Mouse (Mus musculus) spleen, postnatal 4 days (tissue): ENCODE measurements around the gene Sidt2.
A peak's percentile ranks its signal among the peaks of the same experiment; 100 is the strongest.

ENCODE experiments used
- DNase-seq, 2 experiments: peaks; one replicate each; pipeline ENCODE4 v3.0.0; 2022; ENCODE audit warnings: low spot score in 2 of 2

Sidt2 gene

DNA sequence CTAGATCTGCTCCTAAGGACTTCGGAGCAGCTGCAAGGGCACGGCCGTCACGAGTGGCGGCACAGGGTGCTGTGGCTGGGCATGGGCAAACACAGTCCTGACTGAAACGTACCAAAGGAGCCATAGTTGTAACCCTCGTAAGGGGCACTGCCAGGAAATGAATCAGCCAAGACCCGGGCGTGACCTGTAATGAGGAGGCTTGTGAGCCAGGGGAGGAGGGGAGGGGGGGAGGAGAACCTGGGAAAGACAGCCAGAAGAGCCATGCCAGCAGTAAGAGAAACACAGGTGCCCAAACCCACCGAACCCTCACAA lies 8.2 kb downstream of the Sidt2 start:
- peak in 1 of 2 experiments; percentile 58 for DNase-seq

DNA sequence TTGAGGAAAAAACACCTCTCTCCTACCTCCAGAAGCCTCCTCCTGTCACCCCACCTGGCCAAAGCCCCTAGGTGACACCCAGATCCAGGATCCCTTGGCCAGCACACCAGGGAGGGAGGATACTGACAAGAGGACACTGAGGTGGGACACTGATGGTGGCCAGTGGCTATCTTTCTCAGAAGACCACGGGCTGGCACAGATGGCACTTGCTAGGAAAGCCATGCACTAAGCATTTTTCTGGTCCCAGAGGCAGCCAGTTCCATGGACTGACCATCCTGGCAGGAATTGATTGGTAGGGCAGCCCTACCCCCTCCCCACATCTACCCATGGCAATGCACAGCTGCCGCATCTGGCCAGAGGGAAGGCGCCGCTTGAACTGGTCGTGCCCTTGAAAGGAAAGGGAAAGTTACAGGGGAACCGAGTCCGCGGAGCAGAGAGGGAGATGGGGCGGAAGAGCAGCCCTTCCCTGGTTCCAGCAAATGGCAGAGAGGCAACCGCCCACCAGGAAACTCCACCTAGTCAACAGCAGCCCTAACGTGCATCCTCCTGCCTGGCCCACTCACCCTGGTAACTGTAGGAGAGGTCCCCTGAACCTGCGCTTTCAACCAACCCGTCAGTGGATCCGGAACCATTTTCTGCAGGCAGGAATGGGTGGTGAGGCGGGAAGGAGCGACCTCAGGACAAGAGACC lies 8.7 kb downstream of the Sidt2 start:
- peak in 1 of 2 experiments; percentile 61 for DNase-seq

GRCm38 (mm10) chr9:45945721-45946120 lies 9.3 kb downstream of the Sidt2 start:
- peak in 1 of 2 experiments; percentile 60 for DNase-seq

- peak; percentile 50 to 72 for DNase-seq
Measured at GRCm38 (mm10) chr9:45944506-45945400, 10.3 kb downstream of the Sidt2 start.

DNA sequence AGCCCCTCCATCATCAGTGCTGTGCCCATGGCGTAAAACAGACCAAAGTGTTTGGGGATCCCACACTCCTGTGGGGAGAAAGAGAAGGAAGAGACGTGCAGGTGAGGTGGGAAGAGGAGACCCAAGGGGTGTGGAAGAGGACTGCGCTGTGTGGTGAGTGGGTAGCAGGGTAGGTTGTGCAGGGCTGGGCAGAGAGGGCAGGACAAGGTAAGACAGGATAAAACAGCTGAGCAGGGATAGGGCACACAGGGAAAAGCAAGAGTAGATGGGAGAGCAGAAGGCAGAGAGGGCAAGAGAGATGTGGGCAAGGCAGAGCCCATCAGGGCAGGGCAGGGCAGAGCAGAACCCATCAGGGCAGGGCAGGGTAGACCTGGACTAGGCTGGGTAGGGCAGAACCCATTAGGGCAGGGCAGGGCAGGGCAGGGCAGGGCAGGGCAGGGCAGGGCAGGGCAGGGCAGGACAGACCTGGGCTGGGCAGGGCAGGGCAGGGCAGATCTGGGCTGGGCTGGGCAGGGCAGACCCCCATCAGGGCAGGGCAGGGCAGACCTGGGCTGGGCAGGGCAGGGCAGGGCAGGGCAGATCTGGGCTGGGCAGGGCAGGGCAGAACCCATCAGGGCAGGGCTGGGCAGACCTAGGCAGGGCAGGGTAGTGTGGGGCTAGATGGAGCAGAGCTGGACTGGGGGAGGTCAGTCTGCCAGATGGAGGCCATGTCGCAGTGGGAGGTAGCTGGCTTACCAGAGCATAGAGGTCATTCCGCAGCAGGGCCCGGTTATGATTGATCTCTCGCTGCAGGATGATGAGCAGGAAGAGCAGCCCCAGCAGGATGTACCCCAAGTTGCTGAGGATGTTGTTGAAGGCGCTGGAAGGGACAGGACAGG lies 11.2 kb downstream of the Sidt2 start:
- DNase-seq: peak in 1 of 2 experiments; percentile 63

GRCm38 (mm10) chr9:45942916-45943315 lies 12.1 kb downstream of the Sidt2 start:
- peak in 1 of 2 experiments; percentile 55 for DNase-seq

GRCm38 (mm10) chr9:45942464-45942863 lies 12.6 kb downstream of the Sidt2 start:
- no peak for DNase-seq

- peak in 1 of 2 experiments; percentile 48 for DNase-seq
Measured at GRCm38 (mm10) chr9:45941329-45941888, 13.6 kb downstream of the Sidt2 start.

DNA sequence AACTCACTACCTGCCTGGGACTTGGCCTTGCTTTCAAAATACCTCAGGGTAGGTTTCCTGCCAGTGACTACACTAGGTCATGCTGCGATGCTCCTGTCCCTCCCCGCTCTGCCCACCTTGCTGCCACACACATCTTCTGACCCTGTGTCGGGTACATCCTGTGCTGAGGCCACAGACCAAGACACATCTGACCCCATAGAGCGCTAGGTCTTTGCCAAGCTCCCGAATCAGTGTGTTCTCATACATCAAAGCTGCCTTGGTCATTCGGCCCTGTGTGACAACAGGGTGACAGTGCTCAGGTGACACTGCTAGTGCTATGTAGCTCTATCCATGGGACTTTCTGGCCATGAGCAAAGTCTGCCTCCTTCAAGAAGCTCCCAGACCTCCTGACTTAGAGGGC lies 15.3 kb downstream of the Sidt2 start:
- no peak for DNase-seq

- peak in 1 of 2 experiments; percentile 61 for DNase-seq
Measured at GRCm38 (mm10) chr9:45938952-45939637, 16.0 kb downstream of the Sidt2 start.

GRCm38 (mm10) chr9:45938088-45938487 lies 17.0 kb downstream of the Sidt2 start:
- DNase-seq: no peak

- peak in 1 of 2 experiments; percentile 50 for DNase-seq
Measured at GRCm38 (mm10) chr9:45936883-45937282, 18.2 kb downstream of the Sidt2 start.

- DNase-seq: no peak
Measured at GRCm38 (mm10) chr9:45935628-45936210, 19.3 kb downstream of the Sidt2 start, which contains the start of gene Tagln. Gene Tagln (minus strand): TSS chr9:45936058.

GRCm38 (mm10) chr9:45932571-45933415 lies 22.3 kb downstream of the Sidt2 start:
- DNase-seq: no peak

GRCm38 (mm10) chr9:45931958-45932357 lies 23.1 kb downstream of the Sidt2 start:
- DNase-seq: no peak

GRCm38 (mm10) chr9:45929285-45929684 lies 25.8 kb downstream of the Sidt2 start:
- DNase-seq: no peak

DNA sequence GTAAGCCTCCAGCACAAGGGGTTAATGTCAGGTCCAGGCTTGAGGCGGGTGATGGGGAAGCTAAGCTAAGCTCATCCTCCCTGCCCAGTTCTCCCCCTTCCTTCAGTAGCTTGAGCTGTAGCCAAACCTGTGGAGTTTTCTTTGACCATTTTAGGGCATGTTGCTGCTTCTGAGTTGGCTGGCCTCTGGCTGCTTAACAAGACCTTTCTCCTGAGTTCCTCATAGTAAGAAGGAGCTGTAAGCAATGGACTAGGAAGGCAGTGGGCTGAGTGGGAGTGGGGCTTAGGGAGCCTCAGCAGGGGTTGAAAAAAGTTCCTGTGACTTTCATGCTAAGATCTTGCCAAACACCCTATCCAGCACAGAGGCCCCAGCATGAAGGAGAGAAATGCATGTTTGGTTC lies 35.2 kb downstream of the Sidt2 start:
- DNase-seq: no peak

DNA sequence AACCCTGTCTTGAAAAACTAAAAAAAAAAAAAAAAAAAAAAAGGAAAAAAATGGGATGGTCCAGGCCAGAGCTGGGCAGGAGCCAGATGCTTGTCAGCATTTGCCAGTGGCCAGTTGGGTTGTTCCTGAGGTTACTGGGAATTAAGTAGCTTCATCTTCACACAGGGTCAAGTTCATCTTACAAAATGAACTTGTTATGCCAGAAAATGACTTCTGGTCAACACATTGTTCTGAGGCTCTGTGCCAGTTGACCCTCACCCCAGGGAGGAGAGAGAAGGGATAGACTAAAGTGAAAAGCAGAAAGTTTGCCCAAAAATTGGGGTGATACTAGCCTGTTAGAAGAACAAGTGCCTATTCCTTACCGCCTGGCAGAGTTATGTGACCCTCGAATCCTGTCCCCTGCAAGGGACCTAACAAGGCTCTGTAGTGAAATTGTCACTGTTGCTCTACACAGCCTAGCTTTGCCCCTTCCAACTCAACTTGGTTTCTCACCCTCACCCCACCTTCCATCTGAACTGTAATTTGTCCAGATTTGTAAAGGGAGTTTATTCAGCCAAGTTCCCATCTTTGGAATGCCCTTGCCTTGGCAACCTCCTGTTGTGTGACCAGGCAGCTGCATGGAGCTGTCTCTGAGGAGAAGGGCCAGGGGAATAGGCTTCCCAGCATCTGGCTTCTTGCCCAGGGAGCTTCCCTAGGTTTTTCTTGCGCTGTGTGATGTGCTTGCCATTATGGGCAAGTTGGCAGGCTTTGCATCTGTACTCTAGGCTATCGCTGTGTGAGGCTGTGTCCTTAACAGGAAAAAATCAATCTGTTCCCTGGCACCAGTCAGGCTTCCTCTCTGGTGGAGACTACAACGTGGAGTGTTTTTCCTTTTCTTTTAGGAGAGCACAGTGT lies 37.8 kb downstream of the Sidt2 start:
- no peak for DNase-seq

DNA sequence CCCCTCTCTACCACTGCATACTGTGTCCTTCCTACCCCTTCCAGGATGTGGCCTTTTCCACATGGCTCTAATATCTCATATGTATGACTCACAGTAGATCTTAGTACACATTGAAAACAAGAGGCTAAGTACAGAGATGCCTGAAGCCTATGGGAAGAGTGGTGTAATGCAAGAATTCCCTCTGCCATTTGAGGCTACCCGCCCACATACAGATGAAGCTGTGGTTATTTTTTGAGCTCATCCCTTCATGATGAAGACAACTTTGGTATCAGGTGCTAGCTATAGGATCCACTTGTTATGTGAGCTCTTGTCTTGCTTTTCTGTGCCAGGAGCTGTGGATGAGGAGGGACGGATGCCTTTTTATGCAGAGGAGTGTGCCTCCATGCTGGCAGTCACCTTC lies 39.4 kb downstream of the Sidt2 start:
- no peak for DNase-seq
